Mouse (Mus musculus) urinary bladder, adult 18-20 months (tissue): ENCODE measurements around the gene Gm35549.

Experiments used
- DNase-seq, 2 experiments: peaks; one replicate each; pipeline ENCODE4 v3.0.0; 2022; ENCODE audit warnings: low spot score in 2 of 2, mixed read lengths in 2 of 2

Gm35549 gene

GRCm38 (mm10) chr9:122826743-122827142 lies 17.1 kb downstream of the Gm35549 start:
- DNase-seq, result no peak

- DNase-seq, result no peak
These were observed 20.3 kb downstream of the Gm35549 start for GRCm38 (mm10) chr9:122823374-122824017.

GRCm38 (mm10) chr9:122815239-122815851 lies 28.5 kb downstream of the Gm35549 start:
- DNase-seq, result no peak

- no peak for DNase-seq
These were observed 29.1 kb downstream of the Gm35549 start for GRCm38 (mm10) chr9:122814775-122815174.

- DNase-seq, result no peak
These were observed 31.4 kb downstream of the Gm35549 start for GRCm38 (mm10) chr9:122812386-122812785.

- no peak for DNase-seq
These were observed 33.6 kb downstream of the Gm35549 start for GRCm38 (mm10) chr9:122810212-122810611.

GRCm38 (mm10) chr9:122807186-122807585 lies 36.6 kb downstream of the Gm35549 start:
- no peak for DNase-seq

- DNase-seq, result no peak
These were observed 37.9 kb downstream of the Gm35549 start for GRCm38 (mm10) chr9:122805845-122806341.

- DNase-seq, result peak; percentile 85 to 90
These were observed 38.6 kb downstream of the Gm35549 start, which contains the start of gene Tcaim for GRCm38 (mm10) chr9:122805053-122805844. Gene Tcaim, plus strand, starts transcription at chr9:122805539.

GRCm38 (mm10) chr9:122786534-122786933 lies 57.3 kb downstream of the Gm35549 start:
- DNase-seq, result no peak

- no peak for DNase-seq
These were observed 58.6 kb downstream of the Gm35549 start for GRCm38 (mm10) chr9:122785231-122785630.
